Mouse (Mus musculus) ES-Bruce4 (cell line): ENCODE measurements around the gene Shb.

Experiments
- CTCF ChIP-seq: IDR thresholded peaks from one replicate; pipeline ENCODE4 v1.8.1; 2011; ENCODE audit warnings: low read depth, low read length
- EP300 ChIP-seq: IDR thresholded peaks from 2 replicates; pipeline ENCODE4 v1.6.1; 2011; ENCODE audit warnings: low read depth, low read length; ENCODE audit not compliant: insufficient read depth
- POLR2A ChIP-seq: IDR thresholded peaks from one replicate; pipeline ENCODE4 v1.8.1; 2011; ENCODE audit warnings: low read length; ENCODE audit not compliant: insufficient read depth

GRCm38 (mm10) chr4:45500381-45500780, 31.9 kb downstream of the Shb start:
- no peak for TF ChIP-seq POLR2A
- TF ChIP-seq CTCF, result no peak
- TF ChIP-seq EP300, result no peak
